Mouse (Mus musculus) spleen, postnatal 14 days (tissue): Measurements from ENCODE around the gene Kdelr3.
A peak's percentile ranks its signal among the peaks of the same experiment; 100 is the strongest.

Experiments
- DNase-seq, 2 experiments: peaks; one replicate each; pipeline ENCODE4 v3.0.0; 2021 to 2022; ENCODE audit warnings: low spot score in 2 of 2

The Kdelr3 gene

DNA sequence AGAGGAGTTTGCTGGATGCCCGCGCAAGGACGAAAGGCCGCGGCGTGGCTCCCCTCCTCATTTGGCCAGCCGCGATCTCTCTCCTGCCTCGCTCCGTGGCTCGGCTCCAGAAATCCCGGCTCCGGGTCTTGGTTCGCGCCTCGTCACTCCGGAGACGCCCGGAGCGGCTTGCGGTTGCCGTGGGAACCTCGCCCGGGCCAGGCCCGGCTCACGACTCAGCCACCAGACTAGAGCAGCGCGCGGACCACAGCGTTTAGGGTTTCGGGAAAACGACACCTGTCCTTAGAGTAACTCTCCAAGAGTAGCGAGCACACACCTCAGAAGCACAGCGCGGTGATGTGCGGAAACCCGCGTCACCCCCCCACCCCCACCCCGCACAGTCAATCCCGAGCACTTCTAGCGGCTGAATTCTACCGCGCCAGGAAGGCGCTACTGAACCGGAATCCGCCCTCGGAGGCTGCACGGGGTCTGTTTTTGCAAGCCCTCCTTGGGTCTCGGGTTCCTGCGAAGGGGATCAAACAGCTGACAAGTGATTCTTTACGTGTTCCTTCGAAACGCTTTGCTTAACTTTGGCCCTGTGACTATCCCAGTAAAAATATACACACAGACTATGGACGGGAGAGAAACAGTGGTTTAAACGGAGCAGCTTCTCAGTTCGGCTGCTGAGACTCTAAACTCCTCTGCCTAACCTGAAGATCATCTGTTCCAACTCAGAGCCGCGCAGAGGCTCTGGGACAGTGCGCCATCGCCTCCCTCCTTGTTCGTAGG, 4.5 kb upstream of the Kdelr3 start:
- no peak for DNase-seq

- no peak for DNase-seq
These were observed 2.3 kb upstream of the Kdelr3 start for GRCm38 (mm10) chr15:79513940-79514339.

GRCm38 (mm10) chr15:79517710-79518109, 1.5 kb downstream of the Kdelr3 start:
- DNase-seq: no peak

DNA sequence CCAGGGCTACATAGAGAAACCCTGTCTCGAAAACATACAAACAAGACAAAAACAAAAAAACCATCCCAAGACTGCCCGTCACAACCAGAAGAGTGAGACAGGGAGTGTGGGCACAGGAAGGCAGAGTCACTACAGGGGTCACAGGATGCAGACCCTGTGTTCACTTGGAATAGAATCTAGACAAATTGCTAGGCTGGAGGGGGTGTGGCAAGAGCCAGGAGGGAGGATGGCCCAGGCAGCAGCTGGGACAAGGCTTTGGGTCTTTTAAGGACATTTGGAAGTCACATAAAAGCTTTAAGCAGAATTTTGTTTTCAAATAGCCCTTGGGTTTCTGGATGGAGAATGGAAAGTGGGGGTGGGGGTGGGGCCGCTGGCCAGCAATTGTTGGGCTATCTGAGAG, 2.4 kb downstream of the Kdelr3 start:
- no peak for DNase-seq

DNA sequence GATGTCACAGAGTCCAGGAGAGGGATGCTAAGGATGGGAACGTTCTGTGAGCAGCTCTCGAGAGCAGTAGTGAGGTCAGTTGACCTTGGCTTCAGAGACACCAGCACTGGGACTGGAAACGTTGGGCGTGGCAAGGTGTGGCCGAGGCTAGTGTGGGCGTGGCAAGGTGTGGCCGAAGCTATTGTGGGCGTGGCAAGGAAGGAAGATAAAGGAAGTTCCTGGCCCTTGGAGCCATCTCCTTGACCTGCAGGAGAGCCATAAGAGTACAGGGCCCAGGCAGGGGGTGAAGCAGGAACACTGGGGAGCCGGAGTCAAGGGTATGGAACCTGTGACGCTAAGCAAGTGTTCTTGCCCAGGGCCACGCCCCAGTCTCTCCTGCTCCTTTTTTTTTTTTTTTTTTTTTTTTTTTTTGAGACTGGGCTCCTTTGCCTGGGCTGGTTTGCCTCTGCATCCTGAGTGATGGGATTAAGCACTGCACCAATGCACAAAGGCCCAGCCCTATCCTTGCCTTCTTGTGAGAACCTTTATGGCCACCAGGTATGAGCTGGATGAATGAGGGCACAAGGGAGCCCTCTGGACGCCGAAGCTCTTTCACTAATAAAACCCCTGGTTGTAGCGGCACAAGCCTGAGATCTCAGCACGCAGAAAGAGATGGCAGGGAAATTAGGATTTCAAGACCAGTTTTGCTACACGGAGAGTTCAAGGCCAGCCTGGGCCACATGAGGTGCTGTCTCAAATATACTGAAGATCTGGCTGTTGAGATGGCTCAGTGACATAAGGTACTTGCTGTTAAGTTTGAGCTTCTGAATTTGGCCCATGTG, 3.4 kb downstream of the Kdelr3 start:
- no peak for DNase-seq

DNA sequence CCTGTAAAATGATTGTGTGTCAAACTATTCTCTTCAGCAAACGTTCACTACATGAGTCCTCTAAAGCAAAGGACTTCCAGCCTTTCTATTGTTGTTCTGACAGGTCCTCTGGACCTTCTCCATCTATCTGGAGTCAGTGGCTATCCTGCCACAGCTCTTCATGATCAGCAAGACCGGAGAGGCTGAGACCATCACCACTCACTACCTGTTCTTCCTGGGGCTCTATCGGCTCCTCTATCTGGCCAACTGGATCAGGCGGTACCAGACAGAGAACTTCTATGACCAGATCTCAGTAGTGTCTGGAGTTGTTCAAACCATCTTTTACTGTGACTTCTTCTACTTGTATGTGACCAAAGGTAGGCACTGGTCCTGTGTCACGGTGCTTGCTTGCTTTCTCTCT, 9.4 kb downstream of the Kdelr3 start:
- DNase-seq: no peak

DNA sequence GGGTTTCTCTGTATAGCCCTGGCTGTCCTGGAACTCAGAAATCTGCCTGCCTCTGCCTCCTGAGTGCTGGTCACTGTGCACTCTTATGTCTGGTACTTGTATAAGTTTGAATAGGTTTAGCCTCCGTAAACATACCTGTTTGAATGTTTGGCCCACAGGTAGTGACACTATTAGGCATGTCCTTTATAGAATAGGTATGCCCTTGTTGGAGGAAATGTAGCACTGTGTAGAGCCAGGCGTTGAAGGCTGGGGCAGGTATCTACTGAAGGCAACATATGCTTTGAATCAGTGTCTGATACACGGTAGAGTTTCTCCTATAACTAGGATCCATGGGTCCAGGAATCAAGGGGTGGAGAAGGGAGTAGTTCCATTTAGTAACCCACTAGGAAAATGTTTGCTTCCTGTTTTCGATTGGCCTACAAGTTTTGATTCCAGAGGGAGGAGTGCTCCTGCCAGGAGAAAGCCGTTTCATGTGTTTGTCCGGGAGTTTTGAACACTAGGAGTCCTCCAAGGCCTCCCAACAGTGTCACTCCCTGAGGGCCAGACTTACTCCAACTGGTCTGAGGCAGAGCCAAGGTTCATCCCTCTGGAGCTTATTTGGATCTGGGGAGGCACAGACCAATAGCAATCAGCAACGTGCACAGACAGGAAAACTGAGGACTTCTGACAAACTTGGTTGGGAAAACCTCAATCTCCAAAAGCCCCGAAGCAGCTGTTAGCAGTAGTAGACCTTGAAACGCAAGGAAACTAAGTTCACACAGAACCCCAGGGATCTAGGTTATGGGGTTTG, 10.0 kb downstream of the Kdelr3 start:
- no peak for DNase-seq

DNA sequence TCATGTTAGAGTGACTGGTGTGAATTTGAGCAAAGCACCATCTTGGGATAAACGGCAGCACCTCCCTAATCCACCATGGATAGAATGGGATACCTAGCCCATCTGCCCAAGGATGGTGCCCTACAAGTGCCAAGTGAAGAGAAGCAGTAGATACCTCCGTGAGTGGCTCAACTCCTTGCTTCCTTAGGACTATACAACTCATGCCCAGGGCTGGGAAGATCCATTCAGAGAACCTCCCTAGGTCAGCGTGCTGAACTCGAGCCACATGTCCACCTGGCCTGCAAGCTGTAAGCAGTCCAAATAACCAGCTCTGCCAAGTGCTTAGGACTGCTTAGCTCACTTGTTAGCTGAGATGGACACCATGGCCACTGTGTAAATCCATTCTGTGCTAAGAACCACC, 11.0 kb downstream of the Kdelr3 start:
- DNase-seq: no peak

DNA sequence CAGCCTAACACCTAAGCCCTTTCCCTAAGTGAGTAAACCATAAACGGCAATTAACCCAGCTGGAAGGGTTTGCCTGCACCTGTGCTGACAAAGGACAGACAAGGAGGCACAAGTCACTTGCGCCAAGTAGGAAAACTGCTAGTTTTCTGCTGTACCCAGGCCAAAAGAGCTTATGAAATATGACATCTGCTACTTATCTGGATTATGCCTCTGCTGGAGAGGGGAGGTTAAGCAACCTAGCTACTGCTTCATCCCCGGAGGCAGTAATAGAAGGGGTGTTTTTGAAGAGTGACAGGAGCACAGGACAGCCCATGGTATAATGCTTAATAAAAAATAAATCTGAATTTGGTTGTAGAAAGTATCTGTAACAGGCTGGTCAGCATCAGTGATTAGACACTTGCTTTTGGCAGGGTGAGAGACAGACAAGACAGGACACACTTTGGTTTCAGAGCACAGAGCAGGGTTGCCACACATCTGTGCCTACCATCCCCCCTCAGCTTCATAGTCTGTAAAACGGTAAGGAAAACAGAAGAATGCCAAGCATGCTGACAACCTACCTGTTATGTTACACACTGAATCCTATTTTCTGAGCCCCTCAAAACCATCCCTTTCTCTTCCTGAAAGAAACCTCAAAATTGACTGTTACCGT, 11.9 kb downstream of the Kdelr3 start:
- DNase-seq: no peak

DNA sequence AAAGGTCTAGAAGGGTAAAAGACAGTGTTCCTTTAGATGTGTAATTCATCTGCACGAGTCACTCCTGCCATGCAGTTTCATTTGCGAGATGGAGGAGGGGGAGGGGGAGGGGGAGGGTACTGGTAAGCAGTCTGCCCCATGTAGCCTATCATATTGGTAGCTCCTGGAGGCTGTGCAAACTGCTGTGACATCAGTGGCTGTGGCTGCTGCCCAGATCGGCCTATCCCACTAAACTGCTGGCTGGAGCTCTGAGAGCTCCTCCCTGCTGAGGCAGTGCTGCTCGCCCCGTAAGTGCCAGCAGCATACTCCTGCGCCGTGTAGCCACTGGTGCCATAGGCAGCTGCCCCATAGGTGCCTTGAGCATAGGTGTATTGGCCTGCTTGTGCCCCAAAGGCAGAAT, 13.7 kb downstream of the Kdelr3 start:
- no peak for DNase-seq

DNA sequence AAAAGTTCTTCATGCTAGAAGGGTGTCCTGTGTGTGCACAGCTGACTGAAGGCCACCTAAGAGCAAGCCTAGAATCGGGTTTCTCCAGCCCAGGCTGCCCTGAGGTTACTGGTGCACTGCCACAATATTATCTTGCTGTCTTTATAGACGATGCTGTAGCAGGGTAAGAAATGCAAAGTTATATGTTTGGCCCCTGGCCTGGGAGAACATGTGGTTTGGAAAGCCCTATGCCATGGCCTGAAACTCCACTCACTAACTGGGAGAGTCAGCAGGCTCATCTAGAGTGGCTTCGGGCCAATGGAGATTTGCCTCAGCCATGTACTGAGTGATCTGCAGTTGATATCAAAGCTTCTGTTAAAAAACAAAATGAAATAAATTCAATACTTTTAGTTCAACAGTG, 17.6 kb downstream of the Kdelr3 start:
- no peak for DNase-seq

- no peak for DNase-seq
These were observed 27.8 kb downstream of the Kdelr3 start for GRCm38 (mm10) chr15:79543968-79544367.

- DNase-seq: no peak
These were observed 29.3 kb downstream of the Kdelr3 start for GRCm38 (mm10) chr15:79545496-79545895.

DNA sequence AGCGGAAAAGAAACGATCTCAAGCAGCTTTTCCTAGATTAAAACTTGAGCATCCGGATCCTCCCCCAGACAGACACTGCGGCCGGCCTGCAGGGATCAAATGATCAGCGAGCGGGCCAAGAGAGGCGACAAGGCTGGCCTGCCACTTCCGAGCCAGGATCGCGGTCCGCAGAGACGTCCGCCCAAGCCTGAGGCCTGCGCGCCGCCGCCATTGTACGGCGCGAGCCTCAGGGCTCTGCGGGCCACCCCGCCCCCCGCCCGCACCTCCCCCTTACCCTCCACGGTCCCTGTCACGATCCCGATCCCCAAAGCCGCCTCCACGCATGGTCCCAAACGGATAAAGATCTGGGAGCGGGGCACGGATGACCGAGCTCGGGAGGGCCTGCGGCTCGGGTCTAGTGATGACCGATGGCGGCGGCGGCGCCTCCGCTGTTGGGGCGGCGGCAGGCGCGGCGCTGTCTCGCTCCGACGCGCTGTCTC, 29.7 kb downstream of the Kdelr3 start:
- DNase-seq: peak in 1 of 2 experiments; percentile 50

DNA sequence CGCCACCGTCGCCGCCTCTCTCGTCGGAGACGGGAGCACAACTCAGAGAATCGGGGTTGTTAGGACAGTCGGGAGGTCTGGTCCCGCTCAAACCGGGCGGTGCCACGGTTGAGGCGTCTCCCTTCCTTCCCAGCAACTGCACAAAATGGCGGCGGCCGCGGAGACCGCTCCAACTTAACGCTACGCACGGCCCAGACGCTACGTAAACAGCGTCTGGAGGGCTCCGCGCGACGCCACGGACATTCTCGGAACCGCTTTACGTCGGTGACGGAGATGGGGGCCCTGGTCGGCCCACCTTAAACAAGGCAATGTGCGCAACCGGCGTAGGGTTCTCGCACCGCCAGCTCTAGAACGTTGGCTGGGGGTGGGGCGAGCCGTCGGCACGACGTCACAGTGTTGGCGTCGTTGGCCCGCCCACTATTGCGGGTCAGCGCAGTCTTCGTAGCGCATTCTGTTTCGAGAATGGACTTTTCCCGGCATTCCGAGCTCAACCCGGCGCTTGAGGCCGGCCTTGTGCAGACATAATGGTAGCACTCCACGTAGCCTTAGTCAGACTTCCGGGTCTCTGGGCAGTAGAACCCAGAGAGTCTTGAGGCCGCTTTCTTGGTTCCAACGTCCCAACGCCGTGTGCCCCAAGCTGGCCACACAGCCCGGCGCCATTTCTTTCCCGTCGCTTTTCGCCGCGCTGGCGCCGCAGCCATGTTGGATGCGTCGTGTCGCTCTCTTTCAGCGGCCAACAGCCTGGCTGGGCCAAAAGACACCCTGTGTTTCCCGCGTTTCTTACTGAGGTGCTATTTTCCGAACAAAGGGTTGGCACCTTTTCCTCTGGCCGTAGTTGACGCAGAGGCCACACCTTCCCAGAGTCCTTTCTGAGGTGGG, 30.4 kb downstream of the Kdelr3 start, which contains the start of gene Ddx17:
Gene Ddx17 (minus strand): TSS at position 332 of the 879 bp plus-strand sequence.
- DNase-seq: peak; percentile 96 to 99

GRCm38 (mm10) chr15:79547289-79547820, 31.1 kb downstream of the Kdelr3 start:
- DNase-seq: no peak

- DNase-seq: no peak
These were observed 32.0 kb downstream of the Kdelr3 start for GRCm38 (mm10) chr15:79548226-79548625.

- no peak for DNase-seq
These were observed 36.4 kb downstream of the Kdelr3 start for GRCm38 (mm10) chr15:79552566-79552965.

GRCm38 (mm10) chr15:79559649-79560048, 43.4 kb downstream of the Kdelr3 start:
- no peak for DNase-seq

DNA sequence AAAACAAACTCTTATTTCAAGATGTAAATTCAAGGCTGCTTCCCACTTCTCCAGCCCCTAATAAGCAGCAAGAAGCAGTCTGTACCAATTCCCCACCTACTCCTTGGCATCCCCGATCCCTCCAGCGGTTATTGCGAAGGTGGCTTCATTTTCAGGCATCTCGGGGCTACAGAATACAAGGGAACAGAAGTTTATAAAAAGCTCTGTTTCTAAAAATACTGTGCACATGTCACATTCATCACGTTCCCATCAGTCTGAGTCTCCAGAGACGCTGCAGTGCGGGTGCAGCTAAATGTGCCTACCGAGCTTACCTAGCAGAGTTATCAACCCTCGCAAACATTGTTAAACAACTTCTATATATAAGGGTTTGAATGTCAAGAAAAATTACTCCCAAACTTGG, 46.2 kb downstream of the Kdelr3 start:
- no peak for DNase-seq
